Mouse (Mus musculus) ES-Bruce4 (cell line): ENCODE data around the gene Espnl. TPM values are rescaled to one million over a fixed set of nuclear protein-coding genes. Genes with fewer than 3 reads are reported as not detected.

Experiments used
- H3K27ac ChIP-seq: 2 replicates; pipeline ENCODE4 v1.5.1; 2012; ENCODE audit warnings: low read length, inconsistent platforms; ENCODE audit not compliant: insufficient read depth
- H3K27me3 ChIP-seq: 2 replicates; pipeline ENCODE4 v1.6.1; 2012; ENCODE audit warnings: mild to moderate bottlenecking, low read length, inconsistent platforms; ENCODE audit not compliant: control insufficient read depth, poor library complexity, insufficient read depth, severe bottlenecking
- H3K36me3 ChIP-seq: 2 replicates; pipeline ENCODE4 v1.6.1; 2012; ENCODE audit warnings: inconsistent platforms, mild to moderate bottlenecking, low read length, moderate library complexity; ENCODE audit not compliant: control insufficient read depth, poor library complexity, insufficient read depth, severe bottlenecking
- H3K4me1 ChIP-seq: one replicate; pipeline ENCODE4 v1.8.1; 2011; ENCODE audit warnings: low read length; ENCODE audit not compliant: control insufficient read depth, insufficient read depth
- H3K4me3 ChIP-seq: 2 replicates; pipeline ENCODE4 v1.5.1; 2011; ENCODE audit warnings: low read depth, mild to moderate bottlenecking, low read length
- H3K9ac ChIP-seq: 2 replicates; pipeline ENCODE4 v1.6.1; 2012; ENCODE audit warnings: low read depth, mild to moderate bottlenecking, inconsistent platforms; ENCODE audit not compliant: poor library complexity, severe bottlenecking
- H3K9me3 ChIP-seq: replicated peaks from 2 replicates; pipeline ENCODE4 v1.6.1; 2012; ENCODE audit warnings: mild to moderate bottlenecking, low read length, inconsistent platforms; ENCODE audit not compliant: control insufficient read depth, poor library complexity, insufficient read depth, severe bottlenecking
- CTCF ChIP-seq: IDR thresholded peaks from one replicate; pipeline ENCODE4 v1.8.1; 2011; ENCODE audit warnings: low read depth, low read length
- EP300 ChIP-seq: IDR thresholded peaks from 2 replicates; pipeline ENCODE4 v1.6.1; 2011; ENCODE audit warnings: low read depth, low read length; ENCODE audit not compliant: insufficient read depth
- POLR2A ChIP-seq: IDR thresholded peaks from one replicate; pipeline ENCODE4 v1.8.1; 2011; ENCODE audit warnings: low read length; ENCODE audit not compliant: insufficient read depth
- polyA plus RNA-seq: library from polyadenylated mRNA; stranded (reverse); fragments of >200 nt; gene quantifications from 2 replicates; pipeline ENCODE4 v1.2.4, GENCODE M21; 2011; ENCODE audit warnings: low read depth; ENCODE audit not compliant: missing spikeins, insufficient read depth, insufficient read length

Espnl gene
- polyA plus RNA-seq, 1 experiment = 0.10 TPM

DNA sequence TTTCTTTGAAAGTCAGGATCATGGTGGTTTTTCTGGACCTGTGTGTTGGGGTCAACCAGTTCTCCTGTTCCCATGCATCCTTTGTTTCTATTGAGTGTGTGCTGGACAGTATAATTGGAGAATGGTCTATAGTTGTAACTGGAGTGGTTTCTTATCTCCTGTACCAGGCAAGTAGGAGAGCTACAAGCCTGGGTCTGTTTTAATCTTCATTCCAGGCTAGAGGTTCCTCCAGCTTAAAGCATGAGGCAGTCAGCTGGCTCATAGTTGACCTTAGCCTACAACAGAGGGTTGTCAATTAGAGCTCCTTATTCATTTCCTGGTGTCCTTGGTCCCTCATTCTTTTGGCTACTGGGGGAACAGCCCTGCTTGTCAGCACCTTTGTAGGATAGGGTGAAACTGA lies 11.7 kb downstream of the Espnl start:
- H3K9ac ChIP-seq = no peak overlapping the region
- no peak for TF ChIP-seq CTCF
- TF ChIP-seq EP300 = no peak
- no peaks in the 10 kb centered on the region for H3K4me1 ChIP-seq
- H3K27me3 ChIP-seq = no peaks in the 10 kb centered on the region
- no peak overlapping the region for H3K27ac ChIP-seq
- H3K9me3 ChIP-seq = no peaks in the 10 kb centered on the region
- H3K4me3 ChIP-seq = no peak overlapping the region
- no peaks in the 10 kb centered on the region for H3K36me3 ChIP-seq

GRCm38 (mm10) chr1:91337355-91337754 lies 15.5 kb downstream of the Espnl start:
- Histone ChIP-seq H3K27me3 (no peaks in the 10 kb centered on the region), H3K9ac (no peak overlapping the region), H3K36me3 (no peaks in the 10 kb centered on the region), H3K9me3 (no peaks in the 10 kb centered on the region), H3K4me1 (no peaks in the 10 kb centered on the region), H3K27ac (no peak overlapping the region), H3K4me3 (no peak overlapping the region)
- TF ChIP-seq POLR2A = no peak
- TF ChIP-seq EP300 = no peak
- TF ChIP-seq CTCF = no peak

DNA sequence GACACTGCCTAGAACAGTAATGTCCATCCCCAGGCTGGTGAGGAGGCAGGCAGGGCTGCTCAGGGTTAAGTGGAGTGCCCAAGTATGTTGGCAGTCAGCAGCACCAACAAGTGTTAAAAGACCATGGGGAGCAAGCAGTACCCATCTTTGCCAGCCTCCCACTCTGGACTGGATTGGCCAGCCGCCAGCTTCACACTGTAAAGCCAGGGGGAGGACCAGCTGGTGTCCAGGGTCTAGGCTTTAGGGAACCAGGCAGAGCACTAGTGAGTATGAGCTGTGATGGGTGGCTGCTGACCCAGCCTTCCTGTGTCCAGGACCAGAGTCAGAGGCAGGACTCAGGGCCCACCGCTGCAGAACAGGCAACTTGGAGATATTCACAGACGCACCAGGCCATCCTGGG lies 22.1 kb downstream of the Espnl start:
- Histone ChIP-seq H3K4me3 (no peak overlapping the region), H3K9ac (no peak overlapping the region), H3K27me3 (no peaks in the 10 kb centered on the region; the same call in 1 of the 2 replicates), H3K36me3 (no peaks in the 10 kb centered on the region), H3K9me3 (no peaks in the 10 kb centered on the region), H3K4me1 (no peaks in the 10 kb centered on the region), H3K27ac (no peak overlapping the region)
- no peak for TF ChIP-seq EP300
- no peak for TF ChIP-seq POLR2A
- no peak for TF ChIP-seq CTCF

GRCm38 (mm10) chr1:91344921-91345685 lies 23.2 kb downstream of the Espnl start:
- H3K4me3 ChIP-seq = peak overlapping the region; percentile 21
- H3K27ac ChIP-seq = no peak overlapping the region
- no peaks in the 10 kb centered on the region for H3K36me3 ChIP-seq
- H3K27me3 ChIP-seq = no peaks in the 10 kb centered on the region; the same call in 1 of the 2 replicates
- no peaks in the 10 kb centered on the region for H3K4me1 ChIP-seq
- H3K9ac ChIP-seq = no peak overlapping the region
- peak; percentile 9 for TF ChIP-seq CTCF
- TF ChIP-seq POLR2A = no peak
- no peak for TF ChIP-seq EP300
- H3K9me3 ChIP-seq = no peaks in the 10 kb centered on the region

- Histone ChIP-seq H3K4me3 (no peak overlapping the region), H3K9ac (no peak overlapping the region), H3K27ac (no peak overlapping the region), H3K27me3 (no peaks in the 10 kb centered on the region; the same call in 1 of the 2 replicates), H3K36me3 (no peaks in the 10 kb centered on the region), H3K9me3 (no peaks in the 10 kb centered on the region), H3K4me1 (no peaks in the 10 kb centered on the region)
- TF ChIP-seq EP300 (no peak), CTCF (peak; percentile 88)
Observed at GRCm38 (mm10) chr1:91346892-91347291, 25.0 kb downstream of the Espnl start.

DNA sequence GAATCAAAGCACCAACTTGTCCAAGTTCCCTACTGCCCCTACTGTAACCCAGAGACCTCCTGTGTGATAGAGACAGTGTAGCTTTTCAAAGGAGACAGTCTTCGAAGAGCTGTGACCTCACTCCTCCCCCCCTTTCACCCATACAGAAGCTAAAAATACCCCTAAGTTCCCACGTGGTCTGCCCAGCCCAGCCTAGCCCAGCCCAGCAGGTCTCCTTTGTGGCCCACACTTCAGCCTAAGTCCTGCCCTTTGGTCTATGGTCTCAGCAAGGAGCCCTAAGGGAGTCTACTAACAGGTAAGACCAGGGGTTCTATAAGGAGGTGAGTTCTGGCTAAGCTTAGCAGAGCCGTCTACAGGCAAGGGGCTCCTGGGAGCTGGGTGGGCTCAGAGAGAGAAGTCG lies 29.0 kb downstream of the Espnl start, which contains the start of gene Klhl30:
Gene Klhl30, plus strand, starts transcription at position 176 of the 400 bp plus-strand sequence.
- Histone ChIP-seq H3K9me3 (no peaks in the 10 kb centered on the region), H3K9ac (no peak within 1 kb of the TSS), H3K27ac (no peak within 1 kb of the TSS), H3K27me3 (no peaks in the 10 kb centered on the region; the same call in 1 of the 2 replicates), H3K4me1 (no peaks in the 10 kb centered on the region), H3K4me3 (no peak within 1 kb of the TSS), H3K36me3 (no peaks in the 10 kb centered on the region)
- TF ChIP-seq POLR2A (no peak), EP300 (no peak), CTCF (no peak)
